Mouse (Mus musculus): Measurements from ENCODE around the gene Irf2bpl. TPM values are rescaled to one million over a fixed set of nuclear protein-coding genes. Genes with fewer than 3 reads are reported as not detected.
A peak's percentile ranks its signal among the peaks of the same experiment; 100 is the strongest.

Irf2bpl gene
- polyA plus RNA-seq, 1 experiment from 2014 or later = 26.4 TPM

DNA sequence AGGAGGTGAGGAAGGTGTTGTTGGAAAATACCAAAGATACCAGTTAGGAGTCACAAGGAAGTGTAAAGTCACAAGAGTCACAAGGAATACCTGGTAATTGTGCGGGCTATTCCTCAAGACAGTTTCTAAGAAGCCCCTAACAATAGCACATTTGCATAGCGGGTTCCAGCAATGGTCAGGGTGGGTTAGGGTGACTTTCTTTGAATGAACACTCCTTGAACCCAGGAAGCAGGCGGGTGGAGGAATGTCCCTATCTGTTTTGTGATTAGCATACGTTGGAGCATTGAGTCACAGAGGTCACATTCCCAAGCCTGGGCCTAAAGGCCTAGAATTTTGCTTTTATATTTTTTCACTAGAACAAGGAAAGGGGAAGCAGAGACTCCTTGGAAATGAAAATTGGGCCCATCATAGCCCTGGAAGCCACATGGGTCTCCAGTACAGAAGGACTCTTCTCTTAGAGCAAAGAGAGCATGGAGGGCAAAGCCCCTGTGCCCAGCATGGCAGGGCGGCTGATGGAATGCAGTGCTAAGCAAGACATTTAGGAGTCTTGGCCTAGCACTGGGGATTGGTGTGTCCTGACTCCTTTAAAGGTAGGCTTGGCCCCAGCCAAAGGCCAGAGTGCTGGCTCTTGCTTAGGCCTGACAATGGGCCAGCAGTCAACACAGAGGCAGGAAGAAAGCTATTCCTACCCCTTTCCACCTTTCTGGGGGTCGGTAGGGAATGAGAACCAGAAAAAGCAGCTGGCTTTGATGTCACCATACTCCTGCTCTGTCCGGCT, 32.4 kb upstream of the Irf2bpl start:
- no peaks in the 10 kb centered on the region for H3K9me3 ChIP-seq (ENCODE audit: control insufficient read depth, low read length)
- DNase-seq (ENCODE audit: low spot score, missing footprints) (no peak), ATAC-seq (ENCODE audit: low FRiP score) (no peak)
- H3K4me2 ChIP-seq = no peak overlapping the region
- H3K27ac ChIP-seq (ENCODE audit: low read depth, low read length) = no peak overlapping the region
- 80% methylated on average over 7 of the region's 7 CpGs for WGBS
- H3K27me3 ChIP-seq (ENCODE audit: control insufficient read depth, insufficient read depth, low read length) = peaks cover 5% of the 10 kb centered on the region; the same call in 1 of the 2 replicates
- no peak overlapping the region for H3K4me3 ChIP-seq (ENCODE audit: low read depth, low read length)
- H3K36me3 ChIP-seq (ENCODE audit: control insufficient read depth, insufficient read depth, low read length) = no peaks in the 10 kb centered on the region
- H3K4me1 ChIP-seq (ENCODE audit: control insufficient read depth, insufficient read depth, low read length) = peaks cover 22% of the 10 kb centered on the region
- H3K9ac ChIP-seq (ENCODE audit: low read length) = no peak overlapping the region

DNA sequence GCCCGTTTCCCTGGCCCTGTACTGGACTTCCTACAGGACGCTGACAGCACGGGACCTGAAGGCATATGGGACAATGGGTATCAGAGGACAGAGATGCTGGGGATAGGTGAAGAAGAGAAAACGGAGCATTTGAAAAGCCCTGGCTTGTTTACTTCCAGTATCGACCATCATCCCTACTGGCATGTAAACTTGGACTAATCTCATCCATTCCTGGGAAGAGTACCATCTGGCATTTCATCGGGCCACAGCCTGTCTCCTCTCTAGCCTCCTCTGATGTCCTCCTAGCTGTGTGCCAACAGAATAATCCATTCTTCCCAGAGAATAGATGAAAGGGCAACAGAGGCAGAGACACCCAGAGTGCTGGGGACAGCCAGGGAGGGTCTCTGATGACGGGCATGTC, 31.0 kb upstream of the Irf2bpl start:
- Histone ChIP-seq H3K27ac (ENCODE audit: low read depth, low read length) (no peak overlapping the region), H3K27me3 (ENCODE audit: control insufficient read depth, insufficient read depth, low read length) (peaks cover 5% of the 10 kb centered on the region; the same call in 1 of the 2 replicates), H3K4me2 (no peak overlapping the region), H3K9me3 (ENCODE audit: control insufficient read depth, low read length) (no peaks in the 10 kb centered on the region), H3K4me3 (ENCODE audit: low read depth, low read length) (no peak overlapping the region), H3K4me1 (ENCODE audit: control insufficient read depth, insufficient read depth, low read length) (peaks cover 28% of the 10 kb centered on the region), H3K9ac (ENCODE audit: low read length) (no peak overlapping the region), H3K36me3 (ENCODE audit: control insufficient read depth, insufficient read depth, low read length) (no peaks in the 10 kb centered on the region)
- 79% methylated on average over 7 of the region's 7 CpGs for WGBS
- no peak for ATAC-seq (ENCODE audit: low FRiP score)
- no peak for DNase-seq (ENCODE audit: low spot score, missing footprints)

DNA sequence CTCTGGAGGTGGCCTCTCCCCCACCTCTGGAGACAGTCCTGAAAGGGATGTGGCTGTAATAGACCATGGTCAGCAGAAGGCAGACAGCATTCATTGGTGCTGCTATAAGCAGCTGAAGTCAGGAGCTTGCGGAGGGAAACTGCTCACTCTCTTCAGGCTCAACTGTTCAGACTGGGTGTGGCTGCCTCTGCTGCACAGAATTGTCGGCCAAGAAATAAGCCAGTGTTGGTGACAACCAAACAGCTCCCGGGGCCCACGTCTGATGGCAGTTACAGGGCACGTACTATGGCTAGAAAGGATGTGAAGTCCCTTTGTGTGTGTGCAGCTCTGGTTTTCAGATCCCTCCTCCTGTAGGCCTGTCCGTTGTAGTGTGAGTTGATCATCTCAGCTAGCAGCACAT, 30.2 kb upstream of the Irf2bpl start:
- Histone ChIP-seq H3K9ac (ENCODE audit: low read length) (no peak overlapping the region), H3K4me1 (ENCODE audit: control insufficient read depth, insufficient read depth, low read length) (peaks cover 28% of the 10 kb centered on the region)

DNA sequence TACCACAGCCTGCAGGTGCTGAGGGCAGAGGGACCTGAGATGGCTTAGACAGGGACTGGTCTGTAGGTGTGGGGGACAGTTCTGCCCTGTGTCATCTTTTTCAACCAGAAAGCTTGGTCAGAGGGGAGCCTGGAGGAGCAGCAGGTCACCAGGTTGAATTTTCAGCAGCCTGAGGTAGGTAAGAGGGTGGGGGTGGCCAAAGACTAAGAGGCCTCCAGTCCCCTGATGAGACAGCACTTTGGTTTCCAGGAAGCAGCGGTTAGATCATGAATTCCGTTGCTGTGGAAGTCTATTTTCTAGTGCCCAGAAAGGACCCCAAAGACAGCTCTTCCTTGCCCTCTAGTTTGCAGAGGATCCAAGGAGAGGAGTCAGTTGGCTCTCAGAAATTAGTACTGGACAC, 29.8 kb upstream of the Irf2bpl start:
- no peak for ATAC-seq (ENCODE audit: low FRiP score)
- Histone ChIP-seq H3K9ac (ENCODE audit: low read length) (no peak overlapping the region), H3K36me3 (ENCODE audit: control insufficient read depth, insufficient read depth, low read length) (no peaks in the 10 kb centered on the region), H3K4me3 (ENCODE audit: low read depth, low read length) (no peak overlapping the region), H3K27me3 (ENCODE audit: control insufficient read depth, insufficient read depth, low read length) (peaks cover 5% of the 10 kb centered on the region; the same call in 1 of the 2 replicates), H3K27ac (ENCODE audit: low read depth, low read length) (no peak overlapping the region), H3K9me3 (ENCODE audit: control insufficient read depth, low read length) (no peaks in the 10 kb centered on the region), H3K4me1 (ENCODE audit: control insufficient read depth, insufficient read depth, low read length) (peaks cover 28% of the 10 kb centered on the region), H3K4me2 (no peak overlapping the region)
- WGBS = 77% methylated on average over 2 of the region's 2 CpGs
- peak; percentile 64 for DNase-seq (ENCODE audit: low spot score, missing footprints)

More for the DNA sequence above, 30.2 kb upstream of the Irf2bpl start:
- no peak overlapping the region for H3K27ac ChIP-seq (ENCODE audit: low read depth, low read length)
- peaks cover 5% of the 10 kb centered on the region; the same call in 1 of the 2 replicates for H3K27me3 ChIP-seq (ENCODE audit: control insufficient read depth, insufficient read depth, low read length)
- 79% methylated on average over 6 of the region's 6 CpGs for WGBS
- no peak overlapping the region for H3K4me3 ChIP-seq (ENCODE audit: low read depth, low read length)
- H3K36me3 ChIP-seq (ENCODE audit: control insufficient read depth, insufficient read depth, low read length) = no peaks in the 10 kb centered on the region
- ATAC-seq (ENCODE audit: low FRiP score) (no peak), DNase-seq (ENCODE audit: low spot score, missing footprints) (peak; percentile 72)
- no peaks in the 10 kb centered on the region for H3K9me3 ChIP-seq (ENCODE audit: control insufficient read depth, low read length)
- H3K4me2 ChIP-seq = no peak overlapping the region

DNA sequence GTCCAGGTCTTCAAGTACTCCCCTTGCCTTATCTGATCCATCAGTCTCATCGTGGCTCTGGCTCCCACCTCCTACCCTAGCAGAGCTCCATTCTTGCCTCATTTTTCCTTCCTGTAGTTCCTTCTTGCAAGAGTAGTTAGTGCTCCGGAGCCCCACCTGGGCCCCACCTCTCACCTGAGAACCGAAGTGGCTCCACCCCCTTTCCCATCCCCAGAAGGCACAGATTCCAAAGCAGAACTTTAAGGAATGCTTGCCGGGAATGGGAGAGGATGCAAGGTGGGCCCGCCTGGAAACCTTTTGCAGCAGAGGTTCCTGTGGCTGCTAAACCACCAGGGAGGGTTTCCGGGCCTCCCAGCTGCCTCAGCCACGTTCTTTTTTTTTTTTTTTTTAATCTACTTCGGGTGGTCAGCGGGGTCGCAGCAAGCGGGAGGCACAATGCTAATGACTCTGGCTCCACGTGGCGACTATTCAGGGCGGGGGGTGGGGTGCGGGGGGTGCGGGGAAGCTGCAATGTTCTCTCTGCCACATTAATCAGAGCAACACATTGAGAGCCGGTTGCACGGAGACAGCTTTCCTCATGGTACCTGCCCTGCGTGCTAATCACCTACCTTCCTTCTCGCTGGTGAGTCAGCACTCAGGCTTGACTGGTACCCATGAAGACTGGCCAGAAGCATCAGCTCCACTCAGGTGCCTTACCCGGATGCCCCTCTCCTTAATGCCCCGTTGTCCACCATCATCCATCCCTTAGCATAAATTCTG, 27.9 kb upstream of the Irf2bpl start:
- H3K36me3 ChIP-seq (ENCODE audit: control insufficient read depth, insufficient read depth, low read length) = no peaks in the 10 kb centered on the region
- ATAC-seq (ENCODE audit: low FRiP score) (peak; percentile 46), DNase-seq (ENCODE audit: low spot score, missing footprints) (peak; percentile 77)
- H3K27me3 ChIP-seq (ENCODE audit: control insufficient read depth, insufficient read depth, low read length) = peaks cover 5% of the 10 kb centered on the region; the same call in 1 of the 2 replicates
- no peaks in the 10 kb centered on the region for H3K9me3 ChIP-seq (ENCODE audit: control insufficient read depth, low read length)
- peak overlapping the region; percentile 33; the same call in 1 of the 2 replicates for H3K9ac ChIP-seq (ENCODE audit: low read length)
- H3K4me2 ChIP-seq = peak overlapping the region; percentile 22
- H3K4me1 ChIP-seq (ENCODE audit: control insufficient read depth, insufficient read depth, low read length) = peaks cover 15% of the 10 kb centered on the region
- 11% methylated on average over 22 of the region's 22 CpGs for WGBS
- no peak overlapping the region for H3K4me3 ChIP-seq (ENCODE audit: low read depth, low read length)
- H3K27ac ChIP-seq (ENCODE audit: low read depth, low read length) = peak overlapping the region; percentile 10

DNA sequence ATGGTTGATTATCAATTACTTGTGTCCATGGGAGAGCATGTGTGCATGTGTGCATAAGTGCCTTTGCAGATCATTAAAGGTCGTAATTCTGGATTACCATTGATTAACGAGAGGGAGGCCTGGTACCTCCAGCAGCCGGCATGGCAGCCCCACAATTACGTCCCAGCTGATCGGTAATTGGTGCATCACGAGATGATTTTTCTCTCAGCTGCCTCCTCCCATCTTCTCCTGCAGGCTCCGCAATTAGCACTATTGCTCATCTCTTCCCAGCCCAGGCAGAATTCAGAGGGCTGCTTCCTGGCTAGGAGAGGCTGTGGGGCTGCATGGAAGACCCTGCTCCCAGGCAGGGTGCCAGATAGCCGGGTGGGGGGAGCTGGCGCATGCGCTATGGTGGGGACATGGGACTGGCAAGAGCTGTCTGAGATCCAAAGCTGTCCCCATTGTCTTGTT, 26.9 kb upstream of the Irf2bpl start:
- no peaks in the 10 kb centered on the region for H3K9me3 ChIP-seq (ENCODE audit: control insufficient read depth, low read length)
- peak; percentile 38 for ATAC-seq (ENCODE audit: low FRiP score)
- peak; percentile 86 for DNase-seq (ENCODE audit: low spot score, missing footprints)
- no peak overlapping the region for H3K4me3 ChIP-seq (ENCODE audit: low read depth, low read length)
- H3K4me2 ChIP-seq = no peak overlapping the region
- peaks cover 16% of the 10 kb centered on the region for H3K4me1 ChIP-seq (ENCODE audit: control insufficient read depth, insufficient read depth, low read length)
- peak overlapping the region; percentile 25 for H3K9ac ChIP-seq (ENCODE audit: low read length)
- H3K27me3 ChIP-seq (ENCODE audit: control insufficient read depth, insufficient read depth, low read length) = peaks cover 8% of the 10 kb centered on the region; the same call in 1 of the 2 replicates
- 58% methylated on average over 10 of the region's 10 CpGs for WGBS
- H3K36me3 ChIP-seq (ENCODE audit: control insufficient read depth, insufficient read depth, low read length) = no peaks in the 10 kb centered on the region
- peak overlapping the region; percentile 58 for H3K27ac ChIP-seq (ENCODE audit: low read depth, low read length)

DNA sequence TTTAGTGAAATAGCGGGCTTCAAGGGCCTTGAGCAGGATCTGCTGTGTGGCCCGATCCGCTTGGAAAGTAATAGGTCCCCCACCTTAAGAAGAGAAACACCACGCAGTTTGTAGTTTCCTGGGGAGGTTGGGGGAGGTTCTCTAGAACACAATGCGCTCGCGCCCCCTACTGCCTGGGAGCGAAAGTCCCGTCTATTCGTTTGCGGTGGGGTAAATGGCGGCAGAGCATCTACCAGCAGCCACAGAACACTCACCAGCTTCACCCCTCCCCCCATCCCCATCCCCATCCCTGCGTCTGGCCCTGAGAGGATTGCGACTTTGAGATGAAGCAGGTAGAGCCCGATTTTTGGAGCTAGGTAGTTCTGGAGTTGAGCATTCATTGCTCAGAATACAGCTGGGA, 21.8 kb upstream of the Irf2bpl start:
- Histone ChIP-seq H3K27me3 (ENCODE audit: control insufficient read depth, insufficient read depth, low read length) (0 out of 2 replicates have a peak, but pooled peaks cover 4% of the 10 kb centered on the region), H3K27ac (ENCODE audit: low read depth, low read length) (no peak overlapping the region), H3K4me1 (ENCODE audit: control insufficient read depth, insufficient read depth, low read length) (peaks cover 6% of the 10 kb centered on the region; the same call in 1 of the 2 replicates), H3K9me3 (ENCODE audit: control insufficient read depth, low read length) (no peaks in the 10 kb centered on the region), H3K9ac (ENCODE audit: low read length) (no peak overlapping the region), H3K36me3 (ENCODE audit: control insufficient read depth, insufficient read depth, low read length) (no peaks in the 10 kb centered on the region), H3K4me2 (no peak overlapping the region), H3K4me3 (ENCODE audit: low read depth, low read length) (no peak overlapping the region)
- WGBS = 2% methylated on average over 15 of the region's 15 CpGs
- ATAC-seq (ENCODE audit: low FRiP score) = peak; percentile 69
- peak; percentile 97 for DNase-seq (ENCODE audit: low spot score, missing footprints)

DNA sequence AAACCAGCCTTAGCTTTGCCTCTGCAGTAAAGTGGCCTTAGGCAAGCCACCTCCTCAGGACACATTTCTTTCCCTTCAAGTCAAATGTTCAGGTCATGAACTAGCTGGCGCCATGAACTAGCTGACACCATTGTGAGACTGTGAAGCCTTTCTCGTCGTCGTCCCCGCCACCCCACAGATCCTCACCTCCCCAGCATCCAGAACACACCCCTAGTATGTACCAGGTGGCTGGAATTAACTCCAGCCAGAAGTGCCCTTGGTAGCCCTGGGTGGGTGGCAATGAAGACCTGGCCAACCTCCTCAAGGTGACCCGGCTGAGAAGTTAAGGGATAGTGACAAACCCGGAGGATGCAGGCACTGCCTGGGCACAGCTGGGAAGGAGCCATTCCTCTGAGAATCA, 21.3 kb upstream of the Irf2bpl start:
- Histone ChIP-seq H3K27me3 (ENCODE audit: control insufficient read depth, insufficient read depth, low read length) (0 out of 2 replicates have a peak, but pooled peaks cover 4% of the 10 kb centered on the region), H3K4me1 (ENCODE audit: control insufficient read depth, insufficient read depth, low read length) (peaks cover 6% of the 10 kb centered on the region; the same call in 1 of the 2 replicates), H3K9ac (ENCODE audit: low read length) (no peak overlapping the region), H3K9me3 (ENCODE audit: control insufficient read depth, low read length) (no peaks in the 10 kb centered on the region), H3K4me2 (no peak overlapping the region), H3K27ac (ENCODE audit: low read depth, low read length) (no peak overlapping the region), H3K36me3 (ENCODE audit: control insufficient read depth, insufficient read depth, low read length) (no peaks in the 10 kb centered on the region), H3K4me3 (ENCODE audit: low read depth, low read length) (no peak overlapping the region)
- WGBS = 73% methylated on average over 7 of the region's 7 CpGs
- ATAC-seq (ENCODE audit: low FRiP score) (peak; percentile 17; the same call in 1 of the 2 replicates), DNase-seq (ENCODE audit: low spot score, missing footprints) (no peak)

DNA sequence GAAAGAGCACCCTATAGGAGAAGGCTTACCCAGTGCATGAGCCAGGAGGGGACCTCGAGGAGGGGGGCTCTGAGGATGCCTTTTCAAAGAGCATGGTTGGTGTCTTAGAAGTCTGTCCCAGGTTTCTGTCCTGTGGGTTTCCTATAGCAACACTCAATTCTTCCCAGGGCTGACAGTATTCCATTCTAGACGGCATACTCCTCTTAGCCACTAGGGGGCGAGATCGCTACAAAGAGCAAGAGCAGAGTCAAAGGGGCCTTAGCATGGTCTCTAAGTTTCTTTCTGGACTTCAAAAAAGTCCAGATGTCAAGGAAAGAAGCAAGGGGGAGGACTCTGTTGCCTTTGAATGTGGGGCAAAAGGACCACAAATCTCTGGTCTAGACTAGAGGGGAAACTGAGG, 20.6 kb upstream of the Irf2bpl start:
- H3K9ac ChIP-seq (ENCODE audit: low read length) = no peak overlapping the region
- no peaks in the 10 kb centered on the region for H3K36me3 ChIP-seq (ENCODE audit: control insufficient read depth, insufficient read depth, low read length)
- no peaks in the 10 kb centered on the region for H3K9me3 ChIP-seq (ENCODE audit: control insufficient read depth, low read length)
- H3K4me1 ChIP-seq (ENCODE audit: control insufficient read depth, insufficient read depth, low read length) = peaks cover 6% of the 10 kb centered on the region; the same call in 1 of the 2 replicates
- DNase-seq (ENCODE audit: low spot score, missing footprints) (no peak), ATAC-seq (ENCODE audit: low FRiP score) (peak; percentile 26)
- no peak overlapping the region for H3K4me2 ChIP-seq
- no peak overlapping the region for H3K4me3 ChIP-seq (ENCODE audit: low read depth, low read length)
- WGBS = 10% methylated on average over 4 of the region's 4 CpGs
- 0 out of 2 replicates have a peak, but pooled peaks cover 4% of the 10 kb centered on the region for H3K27me3 ChIP-seq (ENCODE audit: control insufficient read depth, insufficient read depth, low read length)
- no peak overlapping the region for H3K27ac ChIP-seq (ENCODE audit: low read depth, low read length)

All from midbrain, embryonic 11.5 days (tissue).